Comparison of ENCODE assay signal across 18 mouse cellular contexts in genomic region chr10:94588976-94589375, GRCm38 (mm10).
"Had no signal": no experiment of that assay in that cellular context is flagged by ENCODE, and none has a peak within 500 bp of the region (broad histone marks: within the 10 kb centered on the region; RNA-seq: fewer than 3 reads in every experiment).

No protein-coding gene starts in this region.

- H3K27ac ChIP-seq: lung, embryonic 15.5 days; macrophage; midbrain, embryonic 13.5 days; midbrain, embryonic 15.5 days; neural tube, embryonic 12.5 days had no signal

- H3K4me3 ChIP-seq: lung, embryonic 15.5 days; megakaryocyte, embryonic 14.5 days; midbrain, embryonic 13.5 days; midbrain, embryonic 15.5 days; neural tube, embryonic 12.5 days had no signal

- ATAC-seq: liver, postnatal 0 days; lung, postnatal 0 days; midbrain, embryonic 13.5 days; midbrain, embryonic 15.5 days had no signal

- H3K4me2 ChIP-seq: lung, embryonic 15.5 days; midbrain, embryonic 11.5 days; midbrain, embryonic 13.5 days; midbrain, embryonic 15.5 days; neural tube, embryonic 12.5 days had no signal

- DNase-seq: liver, postnatal 0 days; lung, adult 2 months; lung, postnatal 14 days; lung, postnatal 36 days; right cerebral cortex, postnatal 25 days; right cerebral cortex, postnatal 4 days; spleen, adult 18-20 months; thymus, adult 18-20 months; thymus, postnatal 25 days; thymus, postnatal 4 days had no signal

- H3K9me3 ChIP-seq: lung, embryonic 15.5 days; midbrain, embryonic 13.5 days; midbrain, embryonic 15.5 days; neural tube, embryonic 12.5 days had no signal

- H3K9ac ChIP-seq: liver, postnatal 0 days; lung, embryonic 15.5 days; midbrain, embryonic 13.5 days; midbrain, embryonic 15.5 days; neural tube, embryonic 12.5 days had no signal

- H3K27me3 ChIP-seq: lung, embryonic 15.5 days; midbrain, embryonic 15.5 days; neural tube, embryonic 12.5 days had no signal

- H3K36me3 ChIP-seq: lung, embryonic 15.5 days; midbrain, embryonic 13.5 days; midbrain, embryonic 15.5 days; neural tube, embryonic 12.5 days had no signal
